Mouse (Mus musculus) layer of hippocampus, adult 8-10 months (tissue): ENCODE measurements at regions not wholly inside any gene's neighbourhood (a gene's known extent, or its start where the extent isn't known, plus 50 kb on each side); places are given as distances from the start of the nearest gene placed in this dataset.
"Not testable (repeated sequence)": the region's sequence is repeated elsewhere in the genome, so short reads cannot be mapped to it uniquely, and the experiment has no call there.

Source experiments
- DNase-seq, 2 experiments: peaks; one replicate each; pipeline ENCODE4 v3.0.0; 2022; ENCODE audit warnings: low spot score in 2 of 2

GRCm38 (mm10) chr4:101366905-101367679 is 52.0 kb upstream of the Ak4 start:
- peak in 1 of 2 experiments; percentile 50 for DNase-seq

GRCm38 (mm10) chr4:101365299-101365698 is 53.8 kb upstream of the Ak4 start:
- no peak for DNase-seq

GRCm38 (mm10) chr4:101364716-101365115 is 54.4 kb upstream of the Ak4 start:
- DNase-seq: no peak

GRCm38 (mm10) chr4:101363231-101363630 is 55.8 kb upstream of the Ak4 start:
- DNase-seq: not testable (repeated sequence)

GRCm38 (mm10) chr4:101361779-101362178 is 57.3 kb upstream of the Ak4 start:
- no peak for DNase-seq

GRCm38 (mm10) chr4:101360296-101360695 is 58.8 kb upstream of the Ak4 start:
- no peak for DNase-seq

- DNase-seq: no peak
These were observed 60.0 kb upstream of the Ak4 start for GRCm38 (mm10) chr4:101359119-101359518.

GRCm38 (mm10) chr4:101358525-101358924 is 60.6 kb upstream of the Ak4 start:
- DNase-seq: no peak

- DNase-seq: no peak
These were observed 61.2 kb upstream of the Ak4 start for GRCm38 (mm10) chr4:101357923-101358322.

- peak; percentile 36 to 39 for DNase-seq
These were observed 61.9 kb upstream of the Ak4 start for GRCm38 (mm10) chr4:101356954-101357891.

GRCm38 (mm10) chr4:101356093-101356953 is 62.8 kb upstream of the Ak4 start:
- DNase-seq: peak; percentile 88 to 89

GRCm38 (mm10) chr4:101355431-101356092 is 63.5 kb upstream of the Ak4 start:
- peak in 1 of 2 experiments; percentile 34 for DNase-seq

- DNase-seq: no peak
These were observed 64.1 kb upstream of the Ak4 start for GRCm38 (mm10) chr4:101354951-101355350.

GRCm38 (mm10) chr4:101354086-101354855 is 64.8 kb upstream of the Ak4 start:
- DNase-seq: no peak

- no peak for DNase-seq
These were observed 66.9 kb upstream of the Ak4 start for GRCm38 (mm10) chr4:101352178-101352577.

- no peak for DNase-seq
These were observed 67.4 kb upstream of the Ak4 start for GRCm38 (mm10) chr4:101351716-101352115.

GRCm38 (mm10) chr4:101350656-101351055 is 68.4 kb upstream of the Ak4 start:
- DNase-seq: no peak

- DNase-seq: no peak
These were observed 68.9 kb upstream of the Ak4 start for GRCm38 (mm10) chr4:101350222-101350621.

- peak in 1 of 2 experiments; percentile 32 for DNase-seq
These were observed 69.7 kb upstream of the Ak4 start for GRCm38 (mm10) chr4:101349413-101349812.

GRCm38 (mm10) chr4:101347309-101347708 is 71.8 kb upstream of the Ak4 start:
- no peak for DNase-seq
